Mouse (Mus musculus) megakaryocyte progenitor cell, adult 5-6 weeks (primary cell): ENCODE results near the gene Timm23. TPM values are rescaled to one million over a fixed set of nuclear protein-coding genes. Genes with fewer than 3 reads are reported as not detected.
"Not testable (repeated sequence)": the region's sequence is repeated elsewhere in the genome, so short reads cannot be mapped to it uniquely, and the experiment has no call there.

ENCODE experiments used
- ATAC-seq: replicated peaks from 2 replicates; pipeline ENCODE4 v1.8.0; 2016; ENCODE audit warnings: mild to moderate bottlenecking, moderate TSS enrichment, inconsistent platforms; ENCODE audit not compliant: poor library complexity
- total RNA-seq, 2 experiments: library from RNA; stranded (forward) in 1 of 2; stranded (reverse) in 1 of 2; fragments of 157-497, 149-512 nt in 1 of 2; fragments of 200-1000 nt in 1 of 2; gene quantifications; 2 replicates each; pipeline versions ENCODE4 v1.2.3 to v1.2.4; 2015 to 2017

Gene Timm23
- total RNA-seq (2015) = 237 and 249 TPM in 2 replicates
- total RNA-seq (2017) = 159 and 183 TPM in 2 replicates

DNA sequence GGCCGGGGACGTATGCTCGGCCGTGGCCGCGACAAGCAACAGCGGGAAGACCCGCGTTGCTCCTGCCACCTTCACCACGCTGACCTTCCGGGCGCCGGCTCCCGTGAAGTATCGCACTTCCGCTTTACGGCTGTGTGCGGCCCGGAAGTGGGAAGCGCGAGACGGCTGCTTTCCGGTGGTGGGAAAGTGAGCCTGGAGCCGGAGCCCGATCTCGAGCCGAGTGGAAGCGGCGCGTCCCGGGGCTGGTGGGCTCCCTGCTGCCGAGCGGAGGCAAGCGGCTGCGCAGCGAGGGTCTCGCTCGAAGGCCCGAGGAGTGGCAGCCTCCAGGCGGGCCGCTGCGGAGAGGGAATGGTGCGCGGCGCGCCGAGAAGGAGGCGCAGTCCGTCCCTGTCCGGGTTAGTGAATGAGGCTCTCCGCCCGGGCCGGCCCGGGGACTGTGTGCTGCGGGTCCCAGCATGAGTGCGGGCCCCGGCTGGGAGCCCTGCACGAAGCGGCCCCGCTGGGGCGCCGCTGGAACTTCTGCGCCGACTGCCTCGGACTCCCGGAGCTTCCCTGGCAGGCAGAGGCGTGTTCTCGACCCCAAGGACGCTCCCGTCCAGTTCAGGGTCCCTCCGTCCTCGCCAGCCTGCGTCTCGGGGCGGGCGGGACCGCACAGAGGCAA is at the start of gene Timm23, which contains the start of gene Parg:
Timm23 (minus strand) TSS at position 108 of the 661 bp plus-strand sequence.
Parg (plus strand) TSS at position 159 of the 661 bp plus-strand sequence.
- peak; percentile 99 for ATAC-seq

DNA sequence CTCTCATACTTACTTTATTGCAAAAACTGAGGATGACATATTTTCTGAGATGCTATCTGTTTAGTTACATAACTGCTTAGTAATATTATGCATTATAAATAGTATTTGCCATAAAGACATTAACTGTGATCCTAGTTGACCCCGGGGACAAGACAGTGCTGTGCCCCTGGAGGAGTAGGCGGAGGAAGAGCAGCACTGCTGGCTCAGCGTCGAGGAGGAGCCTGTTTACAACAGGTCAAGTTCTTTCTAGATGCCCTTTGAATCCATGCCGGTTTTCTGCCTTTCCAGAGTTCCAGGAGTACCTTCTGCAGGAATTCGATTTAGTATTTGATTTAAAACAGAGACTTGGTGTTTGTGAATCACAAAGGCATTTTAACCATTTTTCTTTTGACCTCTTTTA is 47.9 kb upstream of the Timm23 start:
- no peak for ATAC-seq

DNA sequence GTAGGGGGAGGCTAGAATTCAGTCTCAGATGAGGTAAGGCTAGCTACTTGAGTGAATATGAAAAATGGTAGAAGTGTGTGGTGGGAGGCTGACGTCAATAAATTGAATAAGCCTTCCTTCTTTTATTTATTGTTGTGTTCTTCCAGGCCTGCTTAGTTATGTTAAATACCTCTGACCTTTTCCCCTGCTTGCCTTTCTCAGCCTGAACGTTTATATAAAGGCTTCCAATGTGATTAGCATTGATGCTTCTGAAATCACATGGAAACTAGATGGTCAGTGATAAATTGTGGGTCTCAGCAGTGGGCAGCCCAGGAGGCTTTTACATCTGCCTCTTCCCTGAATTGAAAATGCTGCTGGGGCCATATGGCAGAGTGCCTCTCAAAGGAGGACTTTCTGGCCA is 44.3 kb upstream of the Timm23 start:
- no peak for ATAC-seq

GRCm38 (mm10) chr14:32242401-32242800 is 40.7 kb upstream of the Timm23 start:
- no peak for ATAC-seq

DNA sequence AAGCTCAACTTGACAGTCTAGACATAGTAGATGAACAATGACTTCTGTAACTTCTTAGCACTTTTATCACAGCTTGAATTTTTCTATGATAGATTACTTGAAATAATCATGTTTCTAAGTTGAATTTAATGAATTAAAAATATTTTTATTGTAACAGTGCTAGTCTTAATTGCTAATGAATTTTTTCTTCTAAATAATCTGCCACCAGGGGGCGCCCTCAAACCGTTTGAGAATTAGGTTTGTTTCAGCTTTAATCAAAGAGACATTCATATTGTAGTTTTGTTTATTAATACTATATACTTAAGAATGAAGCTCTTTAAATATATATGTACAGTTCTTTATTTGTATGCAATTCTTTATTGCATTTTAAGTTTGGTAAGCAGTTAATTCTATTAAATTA is 27.3 kb upstream of the Timm23 start:
- ATAC-seq = no peak

DNA sequence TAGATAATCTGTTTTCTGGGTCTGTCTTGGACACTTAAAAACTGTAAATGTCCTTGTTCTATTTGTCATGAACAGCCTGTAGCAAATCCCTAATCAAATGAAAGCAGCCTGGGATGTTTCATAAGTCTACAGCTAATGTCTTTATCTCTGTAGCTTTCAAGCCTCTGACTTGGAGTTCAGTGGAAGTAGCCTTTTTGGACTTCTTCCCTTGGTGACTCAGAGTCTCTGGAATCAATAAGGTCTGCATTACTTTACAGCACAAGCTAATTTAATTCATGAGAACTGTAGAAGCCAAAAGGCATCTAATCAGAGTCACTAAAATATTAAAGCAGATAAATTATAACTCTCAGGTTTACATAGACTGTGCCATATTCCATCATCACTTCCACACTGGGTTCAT is 24.9 kb upstream of the Timm23 start:
- ATAC-seq = no peak

DNA sequence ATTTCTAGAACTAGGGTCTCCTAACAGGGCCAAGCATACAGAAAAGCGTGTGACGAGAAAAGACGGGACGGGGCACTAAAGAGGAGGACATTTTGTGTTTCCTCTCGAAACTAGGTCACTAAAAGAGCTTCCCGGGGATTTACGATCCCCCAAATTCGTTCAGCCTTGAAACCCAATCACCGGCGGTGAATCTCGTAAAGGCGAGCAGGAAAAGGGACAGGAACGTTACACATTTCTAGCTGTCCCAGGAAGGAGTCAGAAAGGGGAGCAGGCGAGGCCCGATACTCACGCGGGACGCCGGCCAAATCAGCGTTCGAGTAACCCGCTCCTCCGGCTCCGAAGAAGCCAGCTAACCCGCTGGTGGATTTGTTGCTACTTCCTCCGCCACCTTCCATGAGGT is 344 bp downstream of the Timm23 start:
- ATAC-seq = peak; percentile 29; the same call in 1 of the 2 replicates

GRCm38 (mm10) chr14:32193557-32193956 is 8.1 kb downstream of the Timm23 start:
- ATAC-seq = peak; percentile 48; the same call in 1 of the 2 replicates

- peak; percentile 97 for ATAC-seq
These were observed 9.3 kb downstream of the Timm23 start for GRCm38 (mm10) chr14:32192437-32192836.

- no peak for ATAC-seq
These were observed 9.8 kb downstream of the Timm23 start for GRCm38 (mm10) chr14:32191926-32192325.

DNA sequence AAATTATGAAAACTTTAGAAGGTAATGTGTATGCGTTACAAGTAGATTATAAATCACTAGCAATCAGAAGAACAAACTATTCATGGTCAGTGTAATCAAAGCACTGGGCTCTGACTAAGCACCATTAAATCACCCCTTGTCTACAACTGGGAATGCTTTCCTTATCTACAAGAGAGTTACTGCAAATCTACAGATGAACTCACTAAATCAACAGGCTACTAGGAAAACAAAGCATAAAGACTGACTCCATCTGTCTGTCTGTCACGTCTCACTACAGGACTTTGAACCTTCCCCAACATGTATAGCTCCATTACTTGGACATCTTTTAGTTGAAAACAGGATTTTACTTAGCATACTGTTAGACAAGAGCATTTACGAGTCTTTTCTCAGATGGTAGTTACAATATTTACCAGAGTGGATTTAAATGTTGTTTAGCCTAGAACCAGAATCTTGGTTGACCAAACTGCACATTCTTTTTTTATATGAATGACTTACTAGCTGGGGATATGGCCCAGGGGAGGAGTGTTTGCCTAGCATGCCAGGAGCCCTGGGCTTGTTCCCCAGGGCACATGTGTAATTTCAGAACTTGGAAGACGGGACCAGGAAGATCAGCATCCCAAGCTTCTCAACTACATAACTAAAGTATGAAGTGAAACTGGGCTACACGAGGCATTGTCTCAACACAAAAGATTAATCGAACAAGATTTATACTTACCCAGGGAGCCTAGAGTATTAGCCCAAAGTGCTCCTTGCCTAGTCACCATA is 10.9 kb downstream of the Timm23 start:
- no peak for ATAC-seq

- no peak for ATAC-seq
These were observed 17.9 kb downstream of the Timm23 start for GRCm38 (mm10) chr14:32183846-32184245.

- ATAC-seq = no peak
These were observed 20.8 kb downstream of the Timm23 start for GRCm38 (mm10) chr14:32180861-32181260.

GRCm38 (mm10) chr14:32179393-32180195 is 22.1 kb downstream of the Timm23 start:
- ATAC-seq = 0 out of 2 replicates have a peak, but pooled peaks have one; percentile 14

DNA sequence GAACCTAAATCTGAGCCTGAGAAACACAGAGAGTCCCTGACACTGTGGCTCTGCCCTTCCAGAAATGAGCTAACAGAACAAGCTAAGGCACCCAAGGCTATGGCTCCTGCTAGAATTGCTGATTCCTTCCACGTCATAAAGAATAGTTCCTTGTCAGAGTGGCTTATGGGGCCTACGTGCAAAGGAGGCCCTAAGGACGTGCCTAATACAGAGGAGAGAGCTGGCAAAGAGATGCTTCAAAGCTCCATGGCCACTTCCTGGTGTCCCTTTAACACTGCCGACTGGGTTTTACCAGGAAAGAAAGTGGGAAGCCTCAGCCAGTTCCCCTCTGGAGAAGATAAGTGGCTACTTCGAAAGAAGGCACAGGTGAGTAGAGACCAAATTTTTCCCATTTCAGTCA is 25.1 kb downstream of the Timm23 start:
- not testable (repeated sequence) for ATAC-seq

DNA sequence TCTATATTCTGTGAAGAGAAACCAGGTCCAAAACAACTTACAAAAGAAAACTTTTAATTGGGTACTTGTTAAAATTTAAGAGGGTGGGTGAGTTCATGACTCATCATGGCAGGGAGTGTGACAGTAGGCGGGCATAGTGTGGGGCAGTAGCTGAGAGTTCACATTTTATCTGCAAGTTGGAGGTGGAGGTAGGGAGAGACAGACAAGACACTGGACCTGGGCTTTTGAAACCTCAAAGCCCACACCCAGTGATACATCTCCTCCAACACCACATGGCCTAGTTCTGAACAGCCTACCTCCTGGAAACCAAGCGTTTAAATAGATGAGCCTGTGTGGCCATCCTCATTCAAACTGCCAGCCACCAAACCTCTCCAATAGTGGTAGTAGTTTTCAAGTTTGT is 26.4 kb downstream of the Timm23 start:
- ATAC-seq = no peak; the same call in 1 of the 2 replicates

DNA sequence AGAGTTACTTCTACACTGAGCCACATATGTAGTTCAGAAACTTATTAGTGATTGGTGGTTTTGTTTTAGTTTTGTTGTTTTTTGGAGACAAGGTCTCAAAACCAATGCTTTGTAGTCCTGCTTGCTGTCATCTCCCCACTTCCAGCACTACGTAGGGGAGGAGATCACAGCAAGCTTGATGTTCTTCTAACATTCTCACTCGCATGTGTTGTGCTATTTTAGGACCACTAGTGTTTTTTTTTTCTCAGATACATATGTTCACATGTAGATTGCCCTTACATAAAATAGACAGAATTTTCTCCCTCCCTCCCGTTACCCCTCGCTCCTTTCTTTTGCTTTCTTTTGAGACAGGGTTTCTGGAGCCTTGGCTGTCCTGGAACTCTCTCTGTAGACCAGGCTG is 31.6 kb downstream of the Timm23 start:
- ATAC-seq = no peak

DNA sequence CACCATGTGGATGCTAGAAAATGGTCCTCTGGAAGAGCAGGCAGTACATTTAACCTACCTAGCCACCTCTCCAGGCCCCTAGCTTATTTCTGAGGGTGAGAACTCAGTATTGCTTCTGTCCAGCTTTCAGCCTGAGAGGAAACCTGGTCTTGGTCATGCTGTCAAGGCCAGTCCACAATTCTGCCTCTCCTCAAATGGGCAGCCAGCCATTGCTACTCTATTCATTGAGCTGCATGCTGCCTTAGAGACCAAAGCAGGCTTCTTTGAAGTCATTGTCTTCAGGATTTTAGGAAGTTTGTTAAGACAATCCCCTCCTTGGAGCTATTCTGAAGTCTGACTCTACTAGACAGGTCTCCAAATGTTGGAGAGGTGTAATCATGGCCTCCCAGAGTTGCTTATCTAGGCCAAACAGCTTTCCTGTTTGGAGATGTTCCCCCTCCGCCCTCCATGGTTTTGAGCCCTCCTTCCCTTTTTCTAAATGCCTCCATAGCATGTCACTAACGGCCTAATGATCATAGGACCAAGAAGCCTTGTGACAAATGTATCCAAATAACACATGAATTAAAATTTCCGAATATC is 33.0 kb downstream of the Timm23 start:
- ATAC-seq = peak; percentile 64

DNA sequence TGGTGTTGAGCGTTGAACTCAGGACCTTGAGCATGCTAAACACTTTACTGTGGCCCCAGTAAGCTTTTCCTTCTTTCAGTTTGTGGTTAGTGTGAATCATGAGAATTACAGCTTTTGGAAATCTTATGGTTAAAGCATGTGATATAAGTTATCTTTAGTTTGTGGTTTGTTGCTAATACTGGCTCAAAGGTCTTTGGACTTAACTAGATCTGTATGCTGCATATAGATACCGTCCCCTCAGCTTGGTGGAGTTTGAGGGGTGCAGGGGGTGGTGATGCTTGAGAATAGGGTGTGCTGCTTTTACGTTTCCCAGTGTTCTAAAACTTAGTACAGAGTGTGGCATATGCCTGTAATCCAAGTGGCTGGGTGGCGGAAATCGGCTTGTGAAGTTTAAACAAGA is 34.4 kb downstream of the Timm23 start:
- peak; percentile 40 for ATAC-seq

DNA sequence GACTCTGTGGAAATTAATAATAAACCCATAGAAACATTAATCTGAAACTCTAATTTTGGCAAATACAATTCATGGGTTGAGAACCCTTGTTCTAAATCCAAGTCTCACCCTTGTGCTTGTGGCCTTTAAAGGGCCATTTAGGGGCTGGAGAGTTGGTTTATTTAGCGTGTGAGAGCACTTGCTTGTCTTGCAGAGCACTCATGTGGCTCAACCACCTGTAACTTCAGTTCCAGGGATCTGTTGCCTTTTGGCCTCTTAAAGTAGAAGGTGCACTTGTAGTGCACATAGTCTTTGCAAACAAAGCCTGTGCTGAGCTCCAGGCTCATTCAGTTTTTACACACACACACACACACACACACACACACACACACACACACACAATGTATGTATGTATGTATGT is 34.9 kb downstream of the Timm23 start:
- ATAC-seq = no peak

GRCm38 (mm10) chr14:32166062-32166441 is 35.6 kb downstream of the Timm23 start:
- no peak for ATAC-seq
